Mouse (Mus musculus) CD8-positive naive resting alpha-beta T cell, adult 2 months (primary cell): ENCODE measurements around the gene Tspan18.
A peak's percentile ranks its signal among the peaks of the same experiment; 100 is the strongest.

Source experiments
- DNase-seq, 2 experiments: peaks; one replicate each; pipeline ENCODE4 v3.0.0; 2022; ENCODE audit warnings: low read depth in 2 of 2, low spot score in 2 of 2

Tspan18 gene

DNA sequence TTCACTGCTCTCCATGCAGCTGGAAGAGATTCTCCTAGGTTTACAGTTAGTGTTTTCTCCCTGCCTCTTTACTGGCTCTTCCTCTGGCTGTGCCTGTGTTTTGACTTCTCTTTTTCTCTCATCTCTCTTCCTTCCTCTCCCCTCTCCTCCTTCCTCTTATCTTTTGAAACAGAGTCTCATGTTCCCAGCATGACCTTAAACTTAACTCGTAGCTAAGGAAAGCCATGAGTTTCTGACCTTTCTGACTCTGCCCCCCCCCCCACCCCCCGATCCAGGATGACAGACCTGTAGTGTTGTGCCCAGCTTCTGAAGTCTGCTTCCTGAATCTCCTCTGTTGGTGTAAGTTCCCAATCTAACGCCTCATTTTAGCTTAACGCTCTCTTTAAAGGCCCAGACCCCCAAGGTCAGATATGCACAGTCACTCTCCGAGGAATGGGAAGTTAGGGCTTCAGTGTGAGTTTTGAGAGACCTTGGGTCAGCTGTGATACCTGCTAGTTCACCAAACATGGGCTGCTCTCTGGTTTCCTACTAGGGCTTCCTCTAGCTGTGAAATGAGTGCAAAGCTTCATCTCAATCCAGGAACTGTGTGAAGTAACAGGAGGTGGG lies 11.5 kb upstream of the Tspan18 start:
- no peak for DNase-seq

DNA sequence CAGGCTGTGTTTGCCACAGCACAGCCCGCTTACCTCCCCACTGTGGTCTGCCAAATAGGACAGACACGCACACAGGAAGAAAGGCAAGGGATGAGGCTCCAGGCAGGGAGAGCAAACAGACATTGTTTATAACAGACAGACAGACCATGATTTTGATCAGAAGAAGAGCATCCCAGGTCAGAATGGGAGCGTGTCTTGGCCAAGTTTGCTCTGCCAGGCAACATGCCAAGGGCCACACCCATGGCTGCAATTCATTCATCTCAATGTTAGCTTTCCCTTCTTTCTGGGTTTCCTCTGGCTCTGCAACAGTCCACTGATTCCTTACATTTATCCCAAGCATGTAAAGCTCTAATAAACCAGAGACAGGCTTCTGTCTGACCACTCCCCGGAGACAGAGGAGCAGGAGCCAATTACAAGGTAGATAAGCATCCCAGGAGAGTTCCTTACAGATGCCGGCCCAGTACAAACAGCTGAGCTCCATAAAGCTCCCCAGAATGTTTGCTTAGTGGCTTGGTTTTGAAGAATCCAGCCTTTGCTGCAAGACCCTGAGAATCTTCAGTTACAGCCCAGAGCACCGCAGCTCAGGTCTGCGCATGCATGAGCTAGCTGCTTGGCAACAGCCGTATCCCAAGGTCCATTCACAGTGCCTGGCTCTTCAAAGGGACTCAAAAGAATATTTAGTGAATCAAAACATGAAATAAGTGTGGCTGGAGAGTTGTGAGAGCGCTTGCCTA lies 5.2 kb upstream of the Tspan18 start:
- DNase-seq = no peak

DNA sequence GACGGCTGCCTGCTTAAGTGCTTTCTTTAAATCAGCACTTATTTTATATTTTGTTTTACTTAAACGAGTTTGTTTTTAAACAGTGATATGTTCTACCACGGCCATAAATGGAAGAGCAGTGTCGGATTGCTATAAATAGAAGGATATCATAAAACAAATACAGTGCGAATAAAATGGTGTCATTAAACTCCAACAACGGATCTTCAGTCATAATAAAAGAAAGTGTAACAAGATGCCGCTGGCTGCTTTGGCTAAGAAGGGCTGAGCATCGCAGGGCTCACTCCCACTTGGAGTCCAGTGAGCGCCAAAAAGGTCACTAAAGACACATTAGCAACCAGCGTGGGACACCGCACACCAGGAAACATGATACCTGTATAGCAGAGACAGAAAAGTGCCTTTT lies 1.7 kb upstream of the Tspan18 start:
- DNase-seq = no peak

DNA sequence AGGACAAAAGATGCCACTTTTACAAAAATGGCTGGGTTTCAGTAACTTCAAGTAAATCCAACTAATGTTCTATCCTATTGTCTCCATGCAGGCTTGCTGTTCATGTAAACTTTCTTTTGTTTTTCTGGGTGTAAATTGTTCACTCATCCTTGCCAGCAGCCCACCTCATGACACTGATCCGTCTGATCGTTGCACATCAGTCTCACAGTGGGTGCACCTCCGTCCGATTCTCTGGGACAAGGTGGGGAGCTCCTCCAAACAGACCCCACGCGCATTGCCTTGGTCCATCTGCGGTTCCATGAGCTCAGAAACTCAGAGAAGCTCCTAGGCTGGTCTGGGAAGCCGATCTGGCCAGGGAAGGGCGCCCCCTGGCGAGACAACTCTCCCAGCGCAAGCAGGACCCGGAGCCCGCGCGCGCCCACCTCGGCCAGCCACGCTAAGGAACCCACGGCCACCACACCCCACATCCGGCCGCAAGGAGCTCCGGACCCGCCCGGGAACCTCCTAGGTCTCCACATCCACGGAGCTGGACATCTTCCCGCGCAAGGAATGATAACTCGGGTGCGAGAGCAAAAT lies 976 bp downstream of the Tspan18 start:
- peak in 1 of 2 experiments; percentile 4 for DNase-seq

DNA sequence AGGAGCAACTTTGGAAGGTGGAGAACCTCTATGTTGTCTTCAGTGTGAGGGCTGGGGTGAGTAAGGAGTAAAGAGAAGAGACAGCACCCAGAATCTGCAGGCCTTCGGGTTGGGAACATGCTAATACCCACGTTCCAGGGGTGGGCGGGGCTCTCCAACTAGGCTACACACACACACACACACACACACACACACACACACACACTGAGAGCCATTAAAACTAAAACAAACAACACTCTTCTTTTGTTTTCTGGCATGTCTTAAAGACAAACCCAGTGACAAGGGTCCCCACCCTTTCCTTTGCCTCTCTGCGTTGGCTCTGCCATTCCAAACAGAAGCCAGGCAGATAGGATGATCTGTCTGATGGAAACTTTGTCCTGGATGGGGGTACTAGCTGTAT lies 2.0 kb downstream of the Tspan18 start:
- DNase-seq = no peak

DNA sequence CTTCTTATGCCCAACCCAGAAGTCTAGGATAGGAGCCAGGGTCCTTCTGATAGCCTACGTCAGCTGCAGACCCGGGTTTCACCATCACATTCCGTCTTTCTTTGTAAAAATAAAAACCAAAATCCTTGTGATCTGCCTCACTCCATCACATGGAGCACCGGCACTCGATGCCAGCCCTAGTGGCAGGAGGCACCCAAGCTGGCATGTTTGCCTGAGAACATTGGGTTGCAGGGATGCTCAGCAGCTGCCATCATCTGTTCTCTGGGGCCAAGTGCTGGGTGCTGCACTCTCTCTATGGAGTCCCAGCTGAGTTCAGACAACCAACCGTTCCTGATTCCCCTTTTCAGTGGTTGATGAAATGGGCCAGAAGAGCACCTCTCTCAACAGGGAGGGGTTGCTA lies 3.2 kb downstream of the Tspan18 start:
- DNase-seq = no peak

DNA sequence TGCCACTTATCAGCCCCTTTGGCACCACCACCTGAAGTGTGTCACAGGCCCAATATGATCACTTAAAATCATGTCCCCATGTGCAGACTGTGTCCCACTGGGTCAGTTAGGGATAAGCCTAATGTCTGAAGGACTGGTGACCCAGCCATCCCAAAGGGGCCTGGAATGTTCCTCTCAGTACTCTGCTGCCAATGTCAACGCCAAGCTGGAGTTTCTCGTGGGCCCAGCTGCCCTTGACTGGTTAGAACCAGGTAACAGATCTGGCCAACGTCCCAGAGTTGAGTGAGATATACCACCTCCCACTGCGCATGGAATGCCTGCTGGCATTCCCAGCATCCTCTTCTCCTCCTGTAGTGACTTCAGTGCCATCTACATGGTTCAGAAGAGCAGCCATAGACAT lies 5.2 kb downstream of the Tspan18 start:
- no peak for DNase-seq

DNA sequence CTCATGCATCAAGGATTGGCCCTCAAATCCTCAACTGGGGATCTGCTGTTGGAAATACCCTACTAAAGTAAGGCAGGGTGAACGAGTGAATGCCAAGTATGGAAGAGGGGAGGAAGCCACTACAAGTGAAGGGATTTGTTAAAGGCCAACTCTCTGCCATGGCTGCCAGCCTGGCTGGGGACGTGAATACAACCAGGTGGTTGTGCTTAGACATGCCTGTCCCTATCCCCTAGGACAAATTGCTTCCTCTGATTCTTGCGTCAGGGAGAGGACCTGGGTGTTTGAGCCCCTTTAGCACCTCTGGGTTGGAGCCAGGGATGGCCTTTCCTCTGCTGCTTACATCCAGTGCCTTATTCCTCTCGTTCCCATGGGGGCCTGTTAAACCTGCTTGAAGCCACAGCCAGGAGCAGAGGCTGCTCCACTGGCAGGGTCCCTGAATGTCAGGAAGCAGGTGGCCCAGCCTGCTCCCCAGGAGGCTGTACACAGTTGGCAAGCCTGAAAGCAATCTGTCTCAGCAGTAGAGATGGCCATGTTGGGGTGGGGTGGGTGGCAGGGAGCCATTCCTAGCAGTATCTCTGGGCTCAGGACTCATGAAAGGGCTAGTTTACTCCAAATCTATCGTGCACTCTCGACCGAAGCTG lies 6.3 kb downstream of the Tspan18 start:
- no peak for DNase-seq

DNA sequence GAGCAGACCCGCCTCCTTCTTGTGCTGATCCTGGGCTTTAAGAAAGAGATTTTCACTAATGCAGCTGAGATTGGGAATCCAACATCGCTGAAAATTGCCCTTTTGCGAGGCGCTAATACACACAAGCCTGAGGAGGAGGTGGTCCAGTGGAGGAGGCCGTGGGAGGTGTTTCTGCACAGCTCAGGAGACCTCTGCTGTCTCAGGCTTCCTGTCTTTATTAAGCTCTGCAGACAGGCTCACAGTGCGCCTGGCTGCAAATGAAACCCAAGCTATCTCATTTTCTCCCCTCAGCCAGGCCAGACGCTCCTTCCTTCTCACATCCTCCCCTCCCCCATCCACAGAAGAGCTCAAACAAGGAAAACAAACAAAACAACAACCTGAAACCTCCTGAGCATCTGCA lies 9.6 kb downstream of the Tspan18 start:
- no peak for DNase-seq

DNA sequence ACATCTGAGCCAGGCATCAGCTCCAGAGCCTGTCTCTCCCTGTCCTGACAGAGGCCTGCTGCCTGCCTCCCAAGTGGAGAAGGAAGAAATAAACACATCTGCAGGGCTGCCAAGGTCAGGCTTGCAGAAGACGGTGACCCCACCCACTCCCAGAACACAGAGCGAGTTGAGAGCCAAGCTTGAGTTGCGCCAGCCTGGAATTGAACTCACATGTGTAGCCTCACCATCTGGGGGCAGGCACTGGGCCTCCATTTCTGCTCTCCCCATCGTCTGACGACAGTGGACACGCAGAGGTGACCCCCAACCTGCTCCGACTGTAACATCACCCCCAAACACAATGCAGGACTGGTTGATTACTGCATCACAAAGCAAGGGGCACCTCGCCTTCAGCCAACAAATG lies 12.4 kb downstream of the Tspan18 start:
- DNase-seq = no peak

DNA sequence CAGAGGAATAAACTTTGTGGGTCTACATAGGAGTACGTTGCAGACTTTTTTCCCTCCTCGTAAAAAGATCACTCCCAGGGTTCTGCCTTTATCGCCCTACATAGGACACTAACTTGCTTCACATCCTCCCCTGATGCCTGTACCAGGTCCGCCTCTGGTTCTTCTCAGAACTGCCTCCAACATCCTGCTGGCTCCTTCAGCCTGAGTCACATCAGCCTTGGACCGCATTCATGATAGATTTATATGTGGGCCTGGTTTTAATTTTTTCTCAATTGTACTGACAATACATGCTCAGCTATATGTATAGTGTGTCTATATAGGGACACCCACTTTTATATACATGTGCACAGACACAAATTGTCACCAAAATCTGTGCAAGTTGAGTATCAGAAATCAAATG lies 14.0 kb downstream of the Tspan18 start:
- DNase-seq = no peak

DNA sequence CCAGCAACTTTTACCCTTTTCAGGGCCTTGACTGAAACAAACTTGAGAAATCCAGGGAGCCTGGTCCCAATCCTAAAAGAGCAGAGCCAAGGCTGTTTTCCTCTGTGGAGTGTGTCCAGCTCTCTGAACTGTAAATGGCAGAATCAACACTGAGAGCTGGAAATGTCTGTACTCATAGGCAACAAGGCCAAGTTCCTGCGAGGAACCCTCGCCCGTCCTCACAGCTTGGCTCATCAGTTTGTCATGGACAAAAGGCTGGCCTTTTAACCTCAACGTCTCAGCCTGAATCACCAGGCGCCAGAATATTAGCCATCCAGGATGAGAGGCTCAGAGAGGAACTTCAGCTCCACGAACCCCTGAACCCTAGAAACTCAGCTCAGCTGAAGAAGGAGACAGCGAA lies 14.7 kb downstream of the Tspan18 start:
- no peak for DNase-seq

DNA sequence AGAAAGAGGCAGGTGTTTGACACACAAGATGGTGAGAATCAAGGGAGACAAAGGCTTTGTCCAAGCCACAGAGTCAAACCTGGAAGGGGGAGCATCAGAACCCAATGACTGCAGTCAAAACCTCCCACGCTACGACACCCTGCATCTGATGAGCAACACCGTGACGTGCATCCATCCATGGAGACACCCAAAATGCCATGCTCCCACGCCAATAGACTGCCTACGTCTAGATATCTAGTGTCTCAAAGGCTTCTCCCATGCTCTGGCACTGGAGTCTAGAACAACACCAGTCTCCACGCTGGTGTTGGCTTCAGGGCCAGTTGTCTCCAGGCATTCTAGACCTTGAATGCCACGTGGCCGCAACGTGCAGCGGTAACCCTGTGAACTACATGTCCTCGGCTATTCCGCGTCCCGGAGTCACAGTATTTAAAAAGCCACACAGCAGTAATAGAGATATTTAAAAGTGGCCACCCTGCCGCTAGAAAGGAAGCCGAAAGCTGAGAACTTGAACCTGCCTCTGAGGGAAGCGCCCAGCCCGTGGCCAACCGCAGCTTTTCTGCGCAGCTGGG lies 15.4 kb downstream of the Tspan18 start:
- DNase-seq = no peak

DNA sequence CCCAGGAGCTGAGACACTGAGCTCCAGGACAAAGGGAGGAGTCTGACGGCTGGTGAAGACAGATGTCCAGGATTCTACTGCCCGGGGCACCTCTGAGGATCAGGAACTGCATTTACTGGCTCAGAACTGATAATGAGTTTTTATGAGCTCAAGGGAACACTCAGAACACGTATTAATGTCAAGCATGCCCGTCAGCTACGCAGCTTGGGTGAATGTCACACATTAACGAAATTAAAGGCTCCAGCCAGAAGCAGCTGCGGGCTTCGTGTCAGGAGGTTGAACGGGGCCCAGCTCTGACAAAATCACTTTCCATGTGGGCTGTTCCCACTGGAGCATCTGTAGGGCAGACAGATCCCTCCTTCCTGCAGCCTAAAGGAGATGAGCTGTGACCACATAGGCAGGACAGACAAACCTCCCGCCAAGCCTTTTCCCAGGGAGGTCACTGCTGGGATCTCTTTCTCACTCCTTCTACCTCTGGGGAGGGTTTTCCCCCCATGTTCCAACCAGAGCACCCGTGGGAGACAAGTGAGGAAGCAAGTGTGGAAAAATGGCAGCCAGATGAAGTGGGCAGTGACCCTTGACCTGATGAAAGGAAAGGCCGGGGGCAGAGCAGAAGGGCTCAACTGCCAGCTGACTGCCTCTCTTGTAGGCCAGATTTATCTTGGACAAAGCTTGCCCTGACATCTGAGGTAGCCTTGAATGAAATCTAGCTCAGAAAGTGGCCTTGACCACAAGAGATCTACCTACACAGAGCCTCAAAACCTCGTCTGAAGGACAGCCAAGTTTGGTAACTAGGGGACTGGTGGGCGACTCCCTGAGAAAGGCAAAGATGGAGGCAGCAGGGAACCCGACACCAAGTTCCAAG lies 20.3 kb downstream of the Tspan18 start:
- DNase-seq = no peak

DNA sequence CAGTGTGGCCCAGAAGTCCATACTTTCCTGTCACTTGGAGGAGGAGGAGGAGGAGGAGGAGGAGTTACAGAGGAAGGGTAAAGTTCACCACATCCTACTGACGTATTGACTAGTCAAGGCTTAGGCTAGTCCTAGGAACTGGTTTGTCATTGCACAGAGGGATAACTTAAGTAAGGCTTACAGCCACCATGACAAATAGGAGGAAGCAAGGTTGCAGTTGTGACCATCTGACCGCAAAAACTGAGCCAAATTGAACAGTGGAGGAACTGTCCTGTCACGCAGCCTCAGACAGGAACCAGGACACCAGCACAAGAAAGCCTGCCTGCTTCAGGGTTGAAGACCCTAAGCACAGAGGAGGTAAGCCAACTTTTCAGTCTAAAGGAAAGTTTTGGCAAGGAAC lies 21.8 kb downstream of the Tspan18 start:
- no peak for DNase-seq

DNA sequence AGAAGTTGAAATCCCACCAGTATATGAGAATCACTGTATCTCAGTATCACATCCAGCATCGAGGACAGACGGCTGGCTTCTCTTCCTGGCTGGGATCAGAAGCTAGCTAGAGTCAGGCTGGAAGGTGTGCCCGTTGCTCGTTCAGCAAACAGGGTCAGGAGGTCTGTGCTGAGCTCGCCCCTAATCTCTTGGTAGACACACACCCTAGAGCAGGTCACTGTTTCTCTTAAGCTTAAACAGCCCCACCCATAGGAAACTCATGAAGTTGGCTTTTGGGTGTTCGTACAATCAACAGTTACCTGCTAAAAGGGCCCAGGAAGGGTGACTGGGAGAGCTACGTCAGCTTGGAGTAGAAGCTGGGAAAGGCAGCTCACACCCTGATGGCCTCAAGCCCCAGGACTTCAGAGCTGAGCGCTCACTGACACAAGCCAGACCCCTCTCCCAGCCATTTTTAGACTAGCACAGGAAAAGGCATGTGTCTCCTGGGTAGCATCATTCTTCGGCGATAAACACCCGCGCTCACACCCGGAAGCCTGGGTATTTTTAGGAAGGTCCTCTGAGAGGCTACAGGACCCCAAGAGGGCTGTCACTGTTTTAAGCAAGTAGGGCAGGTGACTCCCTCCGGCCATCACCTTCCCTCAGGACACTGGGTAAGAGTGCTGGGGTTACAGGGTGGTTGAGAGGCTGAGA lies 24.4 kb downstream of the Tspan18 start:
- no peak for DNase-seq

DNA sequence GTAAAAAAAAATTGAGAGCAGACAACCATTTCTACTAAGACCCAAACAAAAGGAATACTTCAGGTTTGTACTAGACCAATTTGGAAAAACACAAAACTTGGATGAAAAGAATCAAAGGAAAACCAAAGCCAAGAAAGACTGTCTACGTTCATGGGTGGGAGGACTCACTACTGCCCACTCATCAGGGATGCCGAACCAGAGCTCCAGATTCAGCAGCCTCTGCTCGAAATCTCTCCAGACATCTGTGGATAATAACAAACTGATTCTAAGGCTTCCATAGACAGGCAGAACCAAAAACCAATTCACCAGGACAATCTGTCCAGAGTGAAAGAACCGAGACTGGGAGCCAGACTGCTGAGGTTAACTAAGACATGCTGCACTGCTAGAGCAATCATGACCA lies 27.4 kb downstream of the Tspan18 start:
- DNase-seq = no peak

DNA sequence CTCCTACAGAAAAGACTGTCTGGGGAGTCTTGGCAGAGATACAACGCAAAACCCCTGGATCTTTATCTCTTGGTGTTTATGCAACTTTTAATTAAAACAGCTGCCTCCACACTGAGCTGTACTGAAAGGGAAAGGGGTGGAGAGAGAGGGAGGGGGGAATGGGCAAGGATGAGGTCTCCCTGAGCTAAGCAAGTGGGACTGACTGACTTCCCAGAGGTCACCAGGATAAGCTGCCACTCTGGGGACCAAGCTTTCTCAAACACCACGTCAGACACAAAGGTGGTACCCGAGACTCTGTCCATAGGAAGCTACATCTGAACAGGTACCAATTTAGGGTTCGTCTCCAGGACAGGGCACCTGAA lies 30.1 kb downstream of the Tspan18 start:
- DNase-seq = no peak

DNA sequence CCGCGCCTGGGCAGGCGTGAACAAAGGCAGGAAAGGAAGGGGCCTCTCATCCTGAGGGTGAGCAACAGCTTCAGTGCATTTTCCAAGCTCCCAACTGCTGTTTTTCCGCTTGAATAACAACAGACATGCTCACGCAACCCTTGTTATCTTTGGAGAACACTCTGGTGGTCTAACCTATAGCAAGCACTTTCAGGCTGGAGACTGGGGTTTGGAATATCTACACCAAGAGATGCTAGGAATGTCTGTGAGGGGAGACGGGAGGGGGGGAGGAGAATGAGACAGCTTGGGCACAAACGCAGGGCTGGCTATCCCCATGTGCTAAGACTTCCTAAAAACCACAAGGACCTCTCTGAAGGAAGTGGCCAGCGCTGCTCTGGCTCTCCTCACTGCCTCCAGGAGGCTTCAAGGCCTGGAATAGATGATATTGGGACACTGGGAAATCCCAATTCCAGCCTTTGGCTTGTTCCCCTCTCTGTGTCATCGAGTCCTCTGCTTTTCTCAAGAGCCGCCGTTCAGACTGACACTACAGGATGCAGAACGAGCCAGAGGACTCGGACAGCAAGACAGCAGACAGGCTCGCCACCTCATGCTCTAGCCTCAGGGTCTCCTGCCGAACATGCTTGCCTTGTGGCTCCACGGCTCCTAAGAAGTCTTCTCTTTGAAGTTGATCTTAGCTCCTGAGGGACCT lies 30.6 kb downstream of the Tspan18 start:
- no peak for DNase-seq

DNA sequence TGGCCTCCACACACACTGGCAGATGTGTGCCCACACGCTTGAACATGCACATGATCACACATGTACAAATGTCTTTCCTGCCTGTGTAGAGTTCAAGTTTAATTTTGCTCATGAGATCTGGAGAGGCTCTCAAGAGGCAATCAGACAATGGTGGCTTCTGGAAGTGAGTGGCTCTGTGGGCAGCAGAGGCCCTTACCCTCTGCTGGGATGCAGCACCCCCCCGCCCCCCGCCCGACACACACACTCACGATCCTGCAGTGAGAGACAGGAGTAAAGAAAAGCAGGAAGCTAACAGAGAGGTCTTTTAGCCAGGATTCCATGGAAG lies 31.1 kb downstream of the Tspan18 start:
- DNase-seq = no peak
